Mouse (Mus musculus) hindbrain, embryonic 15.5 days (tissue): ENCODE results near the gene Fnbp4. TPM values are rescaled to one million over a fixed set of nuclear protein-coding genes. Genes with fewer than 3 reads are reported as not detected.

Experiments used
- ATAC-seq: fragments of 200-750 bp; cut with Nextera tagmentation; 2 replicates; pipeline ENCODE4 v1.8.0; 2017; ENCODE audit warnings: low read depth, moderate number of reproducible peaks, moderate TSS enrichment; ENCODE audit not compliant: low FRiP score
- H3K27ac ChIP-seq: fragments of 300-500 bp; sonication (generic); replicated peaks from 2 replicates; pipeline ENCODE4 v1.5.1; 2015; ENCODE audit warnings: mild to moderate bottlenecking, inconsistent platforms
- H3K27me3 ChIP-seq: fragments of 300-500 bp; sonication (generic); 2 replicates; pipeline ENCODE4 v1.6.1; 2015; ENCODE audit warnings: control low read depth, inconsistent platforms
- H3K36me3 ChIP-seq: fragments of 300-500 bp; sonication (generic); 2 replicates; pipeline ENCODE4 v1.6.1; 2015; ENCODE audit warnings: control low read depth, inconsistent platforms
- H3K4me1 ChIP-seq: fragments of 300-500 bp; sonication (generic); replicated peaks from 2 replicates; pipeline ENCODE4 v1.6.1; 2015; ENCODE audit warnings: control low read depth, inconsistent platforms
- H3K4me2 ChIP-seq: fragments of 300-500 bp; sonication (generic); 2 replicates; pipeline ENCODE4 v1.6.1; 2015; ENCODE audit warnings: moderate library complexity, mild to moderate bottlenecking, inconsistent platforms
- H3K4me3 ChIP-seq: fragments of 300-500 bp; sonication (generic); 2 replicates; pipeline ENCODE4 v1.5.1; 2015; ENCODE audit warnings: mild to moderate bottlenecking, inconsistent platforms
- H3K9ac ChIP-seq: fragments of 300-500 bp; sonication (generic); 2 replicates; pipeline ENCODE4 v1.6.1; 2015; ENCODE audit warnings: inconsistent platforms
- H3K9me3 ChIP-seq: fragments of 300-500 bp; sonication (generic); 2 replicates; pipeline ENCODE4 v1.6.1; 2016; ENCODE audit warnings: control low read depth, inconsistent platforms
- WGBS: fragments of 180-500 bp; shearing (Covaris S2); methylation state at CpG from one replicate; pipeline ENCODE4 v1.1.7; 2015; 5-methylcytosine and 5-hydroxymethylcytosine counted together
- polyA plus RNA-seq: library from polyadenylated mRNA; unstranded; fragments of >200 nt; fragmentation: Nextera tagmentation; extraction: Ambion mirVana; gene quantifications from 2 replicates; pipeline ENCODE4 v1.2.1, GENCODE M21; 2015

Fnbp4 gene
- polyA plus RNA-seq, 1 experiment from 2014 or later = 95.7 TPM

- under 1% methylated on average over 54 of the region's 54 CpGs for WGBS
- H3K27me3 ChIP-seq = no peaks in the 10 kb centered on the region
- peak overlapping the region; percentile 98 for H3K27ac ChIP-seq
- H3K9ac ChIP-seq = peak overlapping the region; percentile 96
- H3K4me2 ChIP-seq = peak overlapping the region; percentile 64
- peaks cover 27% of the 10 kb centered on the region for H3K4me1 ChIP-seq
- H3K9me3 ChIP-seq = no peaks in the 10 kb centered on the region
- H3K4me3 ChIP-seq = peak overlapping the region; percentile 67
- peak; percentile 2; the same call in 1 of the 2 replicates for ATAC-seq
- H3K36me3 ChIP-seq = peaks cover 18% of the 10 kb centered on the region
These were observed 769 bp downstream of the Fnbp4 start for GRCm38 (mm10) chr2:90745740-90746537.

GRCm38 (mm10) chr2:90746538-90746865 lies 1.3 kb downstream of the Fnbp4 start:
- Histone ChIP-seq H3K36me3 (peaks cover 24% of the 10 kb centered on the region), H3K27ac (peak overlapping the region; percentile 98), H3K4me2 (peak overlapping the region; percentile 64), H3K9ac (peak overlapping the region; percentile 96), H3K4me1 (peaks cover 27% of the 10 kb centered on the region), H3K4me3 (peak overlapping the region; percentile 67), H3K9me3 (no peaks in the 10 kb centered on the region), H3K27me3 (no peaks in the 10 kb centered on the region)
- no peak for ATAC-seq
- 13% methylated on average over 4 of the region's 4 CpGs for WGBS

GRCm38 (mm10) chr2:90747131-90747530 lies 2.0 kb downstream of the Fnbp4 start:
- 94% methylated on average over 10 of the region's 10 CpGs for WGBS
- Histone ChIP-seq H3K27me3 (no peaks in the 10 kb centered on the region), H3K36me3 (peaks cover 26% of the 10 kb centered on the region), H3K9ac (no peak overlapping the region), H3K4me2 (peak overlapping the region; percentile 64), H3K9me3 (no peaks in the 10 kb centered on the region), H3K27ac (no peak overlapping the region), H3K4me1 (peaks cover 27% of the 10 kb centered on the region), H3K4me3 (peak overlapping the region; percentile 67)
- ATAC-seq = no peak

- no peak overlapping the region for H3K4me3 ChIP-seq
- ATAC-seq = no peak
- peaks cover 27% of the 10 kb centered on the region for H3K4me1 ChIP-seq
- no peak overlapping the region for H3K27ac ChIP-seq
- peaks cover 51% of the 10 kb centered on the region for H3K36me3 ChIP-seq
- no peak overlapping the region for H3K4me2 ChIP-seq
- WGBS = 85% methylated on average over 6 of the region's 6 CpGs
- H3K9me3 ChIP-seq = no peaks in the 10 kb centered on the region
- H3K9ac ChIP-seq = no peak overlapping the region
- H3K27me3 ChIP-seq = no peaks in the 10 kb centered on the region
These were observed 4.7 kb downstream of the Fnbp4 start for GRCm38 (mm10) chr2:90749676-90750459.

GRCm38 (mm10) chr2:90753565-90753964 lies 8.4 kb downstream of the Fnbp4 start:
- peaks cover 72% of the 10 kb centered on the region for H3K36me3 ChIP-seq
- H3K27me3 ChIP-seq = no peaks in the 10 kb centered on the region
- H3K4me1 ChIP-seq = peaks cover 13% of the 10 kb centered on the region
- H3K9me3 ChIP-seq = no peaks in the 10 kb centered on the region
- no peak overlapping the region for H3K4me2 ChIP-seq
- H3K27ac ChIP-seq = no peak overlapping the region
- 93% methylated on average over 2 of the region's 2 CpGs for WGBS
- no peak overlapping the region for H3K4me3 ChIP-seq
- no peak overlapping the region for H3K9ac ChIP-seq
- no peak for ATAC-seq

- H3K4me1 ChIP-seq = peaks cover 7% of the 10 kb centered on the region; the same call in 1 of the 2 replicates
- H3K4me2 ChIP-seq = no peak overlapping the region
- H3K36me3 ChIP-seq = peaks cover 75% of the 10 kb centered on the region
- no peak overlapping the region for H3K9ac ChIP-seq
- no peak for ATAC-seq
- H3K27ac ChIP-seq = no peak overlapping the region
- WGBS = 98% methylated on average over 3 of the region's 3 CpGs
- H3K27me3 ChIP-seq = no peaks in the 10 kb centered on the region
- no peak overlapping the region for H3K4me3 ChIP-seq
- no peaks in the 10 kb centered on the region for H3K9me3 ChIP-seq
These were observed 9.0 kb downstream of the Fnbp4 start for GRCm38 (mm10) chr2:90754188-90754587.

- H3K4me1 ChIP-seq = no peaks in the 10 kb centered on the region
- no peak for ATAC-seq
- 90% methylated on average over 3 of the region's 3 CpGs for WGBS
- peaks cover 86% of the 10 kb centered on the region for H3K36me3 ChIP-seq
- H3K4me3 ChIP-seq = no peak overlapping the region
- H3K9ac ChIP-seq = no peak overlapping the region
- no peak overlapping the region for H3K27ac ChIP-seq
- H3K27me3 ChIP-seq = no peaks in the 10 kb centered on the region
- H3K9me3 ChIP-seq = no peaks in the 10 kb centered on the region
- no peak overlapping the region for H3K4me2 ChIP-seq
These were observed 20.0 kb downstream of the Fnbp4 start for GRCm38 (mm10) chr2:90765123-90765522.

- no peak overlapping the region for H3K4me2 ChIP-seq
- H3K36me3 ChIP-seq = peaks cover 44% of the 10 kb centered on the region
- no peak overlapping the region for H3K4me3 ChIP-seq
- no peak overlapping the region for H3K27ac ChIP-seq
- H3K9me3 ChIP-seq = no peaks in the 10 kb centered on the region
- 57% methylated on average over 3 of the region's 3 CpGs for WGBS
- H3K27me3 ChIP-seq = peaks cover 10% of the 10 kb centered on the region; the same call in 1 of the 2 replicates
- H3K4me1 ChIP-seq = peaks cover 13% of the 10 kb centered on the region
- H3K9ac ChIP-seq = no peak overlapping the region
- no peak for ATAC-seq
These were observed 36.2 kb downstream of the Fnbp4 start for GRCm38 (mm10) chr2:90781323-90781722.

- Histone ChIP-seq H3K9ac (no peak overlapping the region), H3K36me3 (peaks cover 39% of the 10 kb centered on the region), H3K27ac (no peak overlapping the region), H3K4me1 (peaks cover 13% of the 10 kb centered on the region), H3K9me3 (no peaks in the 10 kb centered on the region), H3K4me3 (no peak overlapping the region), H3K4me2 (no peak overlapping the region), H3K27me3 (peaks cover 10% of the 10 kb centered on the region; the same call in 1 of the 2 replicates)
- ATAC-seq = no peak
- 53% methylated on average over 2 of the region's 2 CpGs for whole genome bisulfite sequencing
These were observed 36.8 kb downstream of the Fnbp4 start for GRCm38 (mm10) chr2:90781938-90782337.

- ATAC-seq = 0 out of 2 replicates have a peak, but pooled peaks have one; percentile 44
- WGBS = 5% methylated on average over 11 of the region's 11 CpGs
- H3K9me3 ChIP-seq = no peaks in the 10 kb centered on the region
- peaks cover 13% of the 10 kb centered on the region for H3K4me1 ChIP-seq
- H3K27me3 ChIP-seq = peaks cover 10% of the 10 kb centered on the region; the same call in 1 of the 2 replicates
- peak within 1 kb of the TSS; percentile 36 for H3K4me3 ChIP-seq
- peak within 1 kb of the TSS; percentile 66 for H3K4me2 ChIP-seq
- H3K36me3 ChIP-seq = peaks cover 36% of the 10 kb centered on the region
- peak within 1 kb of the TSS; percentile 33; the same call in 1 of the 2 replicates for H3K9ac ChIP-seq
- no peak within 1 kb of the TSS for H3K27ac ChIP-seq
These were observed 37.3 kb downstream of the Fnbp4 start, which contains the start of gene Agbl2 for GRCm38 (mm10) chr2:90782458-90782857. Agbl2 (plus strand) TSS chr2:90782727.

- ATAC-seq = 0 out of 2 replicates have a peak, but pooled peaks have one; percentile 55
- peaks cover 30% of the 10 kb centered on the region for H3K36me3 ChIP-seq
- H3K4me3 ChIP-seq = peak overlapping the region; percentile 36
- no peak overlapping the region for H3K27ac ChIP-seq
- H3K9me3 ChIP-seq = no peaks in the 10 kb centered on the region
- H3K4me1 ChIP-seq = peaks cover 13% of the 10 kb centered on the region
- peak overlapping the region; percentile 66 for H3K4me2 ChIP-seq
- under 1% methylated on average over 27 of the region's 29 CpGs for WGBS
- peak overlapping the region; percentile 33; the same call in 1 of the 2 replicates for H3K9ac ChIP-seq
- H3K27me3 ChIP-seq = peaks cover 10% of the 10 kb centered on the region; the same call in 1 of the 2 replicates
These were observed 37.8 kb downstream of the Fnbp4 start for GRCm38 (mm10) chr2:90782901-90783486.
